Mouse (Mus musculus) forebrain, embryonic 11.5 days (tissue): ENCODE results near the gene Taz. TPM values are rescaled to one million over a fixed set of nuclear protein-coding genes. Genes with fewer than 3 reads are reported as not detected.

Source experiments
- ATAC-seq: fragments of 200-750 bp; cut with Nextera tagmentation; replicated peaks from 2 replicates; pipeline ENCODE4 v1.8.0; 2017; ENCODE audit warnings: moderate TSS enrichment; ENCODE audit not compliant: low FRiP score
- DNase-seq: peaks from one replicate; pipeline ENCODE4 v3.0.0-alpha.2; 2017; ENCODE audit warnings: low spot score
- H3K27ac ChIP-seq: fragments of 300-500 bp; sonication (generic); 2 replicates; pipeline ENCODE4 v1.5.1; 2014; ENCODE audit warnings: low read depth, low read length
- H3K27me3 ChIP-seq: fragments of 300-500 bp; sonication (generic); 2 replicates; pipeline ENCODE4 v1.6.1; 2014; ENCODE audit warnings: mild to moderate bottlenecking, low read length, mixed read lengths; ENCODE audit not compliant: control insufficient read depth, insufficient read depth
- H3K36me3 ChIP-seq: fragments of 300-500 bp; sonication (generic); 2 replicates; pipeline ENCODE4 v1.6.1; 2014; ENCODE audit warnings: mild to moderate bottlenecking, low read length, moderate library complexity, mixed read lengths; ENCODE audit not compliant: control insufficient read depth, insufficient read depth
- H3K4me1 ChIP-seq: fragments of 300-500 bp; sonication (generic); replicated peaks from 2 replicates; pipeline ENCODE4 v1.6.1; 2014; ENCODE audit warnings: low read length, mixed read lengths; ENCODE audit not compliant: control insufficient read depth, insufficient read depth
- H3K4me2 ChIP-seq: fragments of 300-500 bp; sonication (generic); 2 replicates; pipeline ENCODE4 v1.6.1; 2014; ENCODE audit warnings: low read depth, mild to moderate bottlenecking, low read length, moderate library complexity, mixed read lengths; ENCODE audit not compliant: severe bottlenecking
- H3K4me3 ChIP-seq: fragments of 300-500 bp; sonication (generic); 2 replicates; pipeline ENCODE4 v1.5.1; 2014; ENCODE audit warnings: low read depth, low read length
- H3K9ac ChIP-seq: fragments of 300-500 bp; sonication (generic); 2 replicates; pipeline ENCODE4 v1.6.1; 2014; ENCODE audit warnings: low read length
- H3K9me3 ChIP-seq: fragments of 300-500 bp; sonication (generic); 2 replicates; pipeline ENCODE4 v1.6.1; 2016; ENCODE audit warnings: low read length, mixed read lengths; ENCODE audit not compliant: control insufficient read depth
- WGBS: fragments of 180-500 bp; shearing (Covaris S2); extraction: QIAGEN DNeasy Blood & Tissue Kit; methylation state at CpG from one replicate; pipeline ENCODE4 v1.1.7; 2014; 5-methylcytosine and 5-hydroxymethylcytosine counted together
- polyA plus RNA-seq: library from polyadenylated mRNA; unstranded; fragments of >200 nt; fragmentation: Nextera tagmentation; extraction: Ambion mirVana; gene quantifications from 2 replicates; pipeline ENCODE4 v1.2.1, GENCODE M21; 2014

Taz gene
- polyA plus RNA-seq = 58.1 and 64.3 TPM in 2 replicates

GRCm38 (mm10) chrX:74281732-74282394 is at the start of gene Taz, which contains the start of gene Dnase1l1:
TSS of gene Taz (plus strand) at chrX:74281912.
TSS of gene Dnase1l1 (minus strand) at chrX:74282337.
- DNase-seq (peak; percentile 70), ATAC-seq (peak; percentile 78)
- Histone ChIP-seq H3K36me3 (no peaks in the 10 kb centered on the region), H3K4me1 (peaks cover 4% of the 10 kb centered on the region; the same call in 1 of the 2 replicates), H3K4me2 (peak within 1 kb of the TSS; percentile 64), H3K9me3 (no peaks in the 10 kb centered on the region), H3K9ac (peak within 1 kb of the TSS; percentile 68), H3K27ac (peak within 1 kb of the TSS; percentile 25; the same call in 1 of the 2 replicates), H3K27me3 (no peaks in the 10 kb centered on the region), H3K4me3 (peak within 1 kb of the TSS; percentile 49)
- WGBS = 15% methylated on average over 16 of the region's 16 CpGs

DNA sequence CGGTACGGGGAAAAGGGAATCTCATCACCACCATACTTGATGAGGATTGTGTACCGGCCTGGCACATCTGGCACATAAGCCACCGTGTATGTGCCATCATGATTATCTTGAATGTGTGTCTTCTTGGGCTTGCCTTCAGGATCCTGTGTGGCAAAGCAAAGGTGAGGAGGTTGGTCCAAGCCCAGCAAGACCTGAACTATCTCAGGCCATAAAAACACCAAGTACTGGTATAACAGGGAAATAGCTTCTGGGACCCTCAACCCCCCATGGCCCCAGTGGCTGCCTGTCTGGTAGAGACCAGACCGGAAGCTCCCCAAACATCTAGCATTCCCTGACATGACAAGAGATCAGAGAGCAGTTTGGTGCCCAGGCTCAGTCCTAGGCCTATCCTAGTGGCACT is 48.5 kb upstream of the Taz start:
- WGBS = 94% methylated on average over 5 of the region's 5 CpGs
- H3K36me3 ChIP-seq = peaks cover 8% of the 10 kb centered on the region

DNA sequence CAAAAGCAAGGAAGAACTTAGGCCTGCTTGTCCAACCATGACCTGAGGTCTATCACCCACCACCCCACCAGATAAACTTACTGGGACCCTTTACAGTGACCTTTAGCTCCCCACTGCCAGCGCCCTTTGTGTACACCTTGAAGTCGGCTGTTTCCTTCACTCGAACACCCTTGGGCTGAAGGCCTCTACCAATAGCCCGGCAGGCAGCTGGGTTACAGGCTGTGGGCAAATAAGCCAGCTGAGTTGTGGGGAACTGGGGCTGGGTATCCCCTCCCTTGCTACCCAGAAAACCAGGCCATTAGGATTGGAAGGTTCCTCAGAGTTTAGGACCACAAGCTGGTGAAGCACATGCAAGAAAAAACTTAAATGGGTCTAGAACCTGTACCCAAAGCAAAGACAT is 41.4 kb upstream of the Taz start:
- no peaks in the 10 kb centered on the region for H3K9me3 ChIP-seq
- H3K27ac ChIP-seq = no peak overlapping the region
- H3K27me3 ChIP-seq = no peaks in the 10 kb centered on the region
- ATAC-seq (no peak), DNase-seq (no peak)
- WGBS = 88% methylated on average over 4 of the region's 4 CpGs
- no peak overlapping the region for H3K4me2 ChIP-seq
- peaks cover 6% of the 10 kb centered on the region; the same call in 1 of the 2 replicates for H3K36me3 ChIP-seq
- H3K4me3 ChIP-seq = no peak overlapping the region
- no peak overlapping the region for H3K9ac ChIP-seq
- no peaks in the 10 kb centered on the region for H3K4me1 ChIP-seq

More for the DNA sequence above, 48.5 kb upstream of the Taz start:
- no peak overlapping the region for H3K27ac ChIP-seq
- H3K9me3 ChIP-seq = no peaks in the 10 kb centered on the region
- no peak overlapping the region for H3K4me3 ChIP-seq
- no peak for DNase-seq
- no peaks in the 10 kb centered on the region for H3K4me1 ChIP-seq
- H3K4me2 ChIP-seq = no peak overlapping the region
- no peak overlapping the region for H3K9ac ChIP-seq
- H3K27me3 ChIP-seq = no peaks in the 10 kb centered on the region
- no peak for ATAC-seq

DNA sequence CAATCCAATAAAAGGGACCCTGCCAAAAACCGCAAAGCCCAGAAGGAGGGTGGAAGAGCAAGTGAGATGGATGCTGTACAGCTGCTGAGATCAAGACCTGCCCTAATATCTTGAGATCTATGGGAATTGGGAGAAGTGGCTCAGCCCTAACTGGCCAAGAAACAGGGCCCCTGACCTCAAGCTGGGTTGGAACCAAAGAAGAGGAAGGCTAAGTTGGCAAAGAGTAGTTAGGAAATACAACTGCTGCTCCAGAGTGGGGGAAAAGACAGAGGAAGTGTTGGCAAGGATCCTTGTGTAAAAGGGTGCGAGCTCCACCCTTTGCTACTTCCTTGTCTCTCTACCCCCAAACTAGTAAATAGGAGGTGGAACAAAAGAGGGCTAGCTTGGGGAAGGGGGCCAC is 38.3 kb upstream of the Taz start:
- Histone ChIP-seq H3K4me1 (no peaks in the 10 kb centered on the region), H3K4me2 (peak overlapping the region; percentile 61; the same call in 1 of the 2 replicates), H3K4me3 (peak overlapping the region; percentile 54; the same call in 1 of the 2 replicates), H3K9ac (no peak overlapping the region), H3K9me3 (no peaks in the 10 kb centered on the region), H3K27ac (no peak overlapping the region), H3K27me3 (no peaks in the 10 kb centered on the region), H3K36me3 (peaks cover 3% of the 10 kb centered on the region; the same call in 1 of the 2 replicates)
- WGBS = 86% methylated on average over 2 of the region's 2 CpGs
- DNase-seq (no peak), ATAC-seq (no peak)

- no peak for ATAC-seq
- peak overlapping the region; percentile 61 for H3K4me2 ChIP-seq
- peak overlapping the region; percentile 54 for H3K4me3 ChIP-seq
- DNase-seq = no peak
- H3K27ac ChIP-seq = no peak overlapping the region
- peak overlapping the region; percentile 29; the same call in 1 of the 2 replicates for H3K9ac ChIP-seq
- no peaks in the 10 kb centered on the region for H3K4me1 ChIP-seq
- 72% methylated on average over 3 of the region's 3 CpGs for WGBS
- H3K9me3 ChIP-seq = no peaks in the 10 kb centered on the region
- no peaks in the 10 kb centered on the region for H3K27me3 ChIP-seq
- H3K36me3 ChIP-seq = peaks cover 3% of the 10 kb centered on the region; the same call in 1 of the 2 replicates
Measured at GRCm38 (mm10) chrX:74243807-74244206, 37.9 kb upstream of the Taz start.

DNA sequence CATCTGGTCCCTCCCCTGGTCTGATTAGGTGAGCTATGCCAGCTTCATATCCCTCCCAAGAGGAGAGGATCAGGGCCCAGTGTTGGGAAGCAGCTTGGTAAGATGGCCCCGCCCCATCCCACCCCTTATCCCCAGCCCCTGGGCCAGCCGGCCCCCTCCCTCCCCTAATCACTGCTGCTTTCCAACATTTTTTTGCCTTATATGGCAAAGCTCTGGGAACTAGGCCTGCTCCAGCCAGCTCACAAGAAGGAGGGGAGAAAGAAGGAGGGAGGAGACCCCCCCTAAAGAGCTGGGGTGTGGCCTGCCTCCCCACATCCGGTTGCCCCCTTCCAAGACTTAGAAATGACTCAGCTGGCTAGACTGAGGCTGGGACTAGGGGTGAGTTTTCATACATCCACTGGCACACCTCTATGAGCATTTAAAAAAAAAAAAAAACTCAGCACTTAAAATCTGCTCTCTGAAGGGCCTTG is 37.1 kb upstream of the Taz start:
- Histone ChIP-seq H3K9me3 (no peaks in the 10 kb centered on the region), H3K4me2 (peak overlapping the region; percentile 61), H3K27me3 (no peaks in the 10 kb centered on the region), H3K27ac (no peak overlapping the region), H3K4me3 (peak overlapping the region; percentile 54), H3K9ac (peak overlapping the region; percentile 76), H3K36me3 (peaks cover 3% of the 10 kb centered on the region; the same call in 1 of the 2 replicates), H3K4me1 (no peaks in the 10 kb centered on the region)
- DNase-seq (peak; percentile 63), ATAC-seq (0 out of 2 replicates have a peak, but pooled peaks have one; percentile 15)
- 33% methylated on average over 3 of the region's 3 CpGs for WGBS

DNA sequence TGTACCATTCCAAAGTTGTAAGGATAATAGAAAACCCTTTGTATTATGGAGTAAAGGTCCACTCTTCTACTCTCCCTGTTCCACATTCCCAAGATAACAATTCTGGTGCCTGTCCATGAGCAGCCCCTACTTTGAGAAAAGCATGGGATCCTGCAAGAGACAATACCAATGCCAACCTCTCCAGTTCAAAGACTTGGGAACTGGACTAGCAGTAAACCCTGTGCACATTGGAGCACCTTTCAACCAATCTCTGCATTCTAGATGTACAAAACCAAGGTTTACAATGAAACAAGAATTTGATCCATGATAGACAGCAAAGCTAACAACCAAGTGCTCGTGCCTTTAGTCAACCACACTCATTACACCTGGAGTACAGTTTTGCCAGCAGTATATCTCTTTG is 36.6 kb upstream of the Taz start:
- Histone ChIP-seq H3K4me2 (peak overlapping the region; percentile 61), H3K36me3 (peaks cover 3% of the 10 kb centered on the region; the same call in 1 of the 2 replicates), H3K27ac (no peak overlapping the region), H3K4me3 (peak overlapping the region; percentile 54), H3K4me1 (no peaks in the 10 kb centered on the region), H3K27me3 (no peaks in the 10 kb centered on the region), H3K9me3 (no peaks in the 10 kb centered on the region), H3K9ac (peak overlapping the region; percentile 76)
- 33% methylated on average over 1 of the region's 1 CpGs for WGBS
- DNase-seq (no peak), ATAC-seq (no peak)

GRCm38 (mm10) chrX:74245687-74246086 is 36.0 kb upstream of the Taz start:
- WGBS = 11% methylated on average over 19 of the region's 21 CpGs
- Histone ChIP-seq H3K4me2 (peak overlapping the region; percentile 61), H3K36me3 (peaks cover 3% of the 10 kb centered on the region; the same call in 1 of the 2 replicates), H3K27ac (peak overlapping the region; percentile 75), H3K27me3 (no peaks in the 10 kb centered on the region), H3K4me3 (peak overlapping the region; percentile 54), H3K4me1 (no peaks in the 10 kb centered on the region), H3K9ac (peak overlapping the region; percentile 76), H3K9me3 (no peaks in the 10 kb centered on the region)
- ATAC-seq = peak; percentile 59
- DNase-seq = peak; percentile 84
